Mouse (Mus musculus) regulatory T cell (primary cell): Measurements from ENCODE around the gene Zfp941.
"Not testable (repeated sequence)": the region's sequence is repeated elsewhere in the genome, so short reads cannot be mapped to it uniquely, and the experiment has no call there.

Source experiments
- in situ Hi-C: fragments of 300-600 bp; cut with MboI, MseI; formaldehyde crosslinking; loops from one replicate; pipeline ENCODE4 v1.15.1; 2025; ENCODE audit warnings: high pct_unique_total_duplicates

Gene Zfp941

DNA sequence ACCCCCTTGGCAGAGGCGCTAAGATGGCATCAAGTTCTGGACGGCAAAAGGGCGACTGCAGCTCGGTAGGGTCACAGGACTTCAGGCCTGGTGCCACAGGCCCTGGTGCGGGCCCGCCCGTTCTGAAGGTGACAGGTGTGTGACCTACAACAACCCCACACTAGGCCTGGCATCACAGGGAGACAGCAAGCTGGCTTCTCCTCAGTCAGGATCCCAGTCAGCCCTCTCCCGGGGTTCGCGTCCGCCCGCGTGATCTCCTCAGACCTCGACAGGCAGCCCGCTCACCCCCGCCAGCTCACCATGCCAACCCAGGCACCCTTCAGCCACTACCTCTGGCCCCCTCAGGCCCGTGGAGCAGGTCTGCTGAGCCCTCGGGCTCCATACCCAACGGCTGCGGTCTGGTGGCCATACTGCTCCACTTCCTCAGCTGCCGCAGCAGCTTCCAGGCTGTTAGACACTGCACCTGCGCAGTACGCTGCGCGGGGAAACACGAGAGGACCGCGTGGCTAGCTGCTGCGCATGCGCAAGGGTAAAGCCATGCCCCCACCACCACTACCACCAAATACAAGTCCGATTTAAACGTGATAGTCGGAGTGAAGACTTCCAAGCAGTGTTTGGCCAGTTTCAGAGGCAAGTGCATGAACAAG is 34.4 kb downstream of the Zfp941 start, which contains the start of gene Syce1:
Gene Syce1, minus strand, starts transcription at position 447 of the 647 bp plus-strand sequence.
- in situ Hi-C loops, result loop anchor here (10.0 kb wide), 1 partner anchor 883 kb away; no protein-coding TSS in a partner anchor

DNA sequence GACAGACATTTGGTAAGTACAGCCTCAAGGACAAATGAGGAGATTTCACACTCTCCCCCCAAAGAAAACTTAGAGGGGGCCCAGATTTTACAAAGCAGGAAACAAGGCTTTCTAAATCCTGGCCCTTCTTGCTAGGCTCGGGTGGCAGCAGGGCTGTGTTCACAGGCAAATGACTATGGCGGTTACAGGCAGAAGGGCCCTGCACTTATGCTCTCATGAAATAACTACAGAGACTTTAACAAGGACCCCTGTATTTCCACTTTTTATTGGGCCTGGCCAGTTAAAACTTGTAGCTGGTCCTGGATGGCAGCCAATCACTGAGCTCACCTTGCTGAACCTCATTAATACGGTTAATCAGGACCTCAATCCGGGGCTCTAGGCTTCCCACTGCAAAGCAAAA is 41.4 kb downstream of the Zfp941 start:
- in situ Hi-C loops, result loop anchor here (10.0 kb wide), 1 partner anchor 876 kb away; no protein-coding TSS in a partner anchor

- in situ Hi-C loops, result no loop called here
These were observed 55.9 kb downstream of the Zfp941 start for GRCm38 (mm10) chr7:140765888-140766739.

- in situ Hi-C loops, result not testable (repeated sequence)
These were observed 56.6 kb downstream of the Zfp941 start for GRCm38 (mm10) chr7:140765391-140765790.

GRCm38 (mm10) chr7:140763447-140764020 is 58.4 kb downstream of the Zfp941 start, which contains the start of gene Cyp2e1:
Gene Cyp2e1 (plus strand): TSS chr7:140763739.
- in situ Hi-C loops, result no loop called here

DNA sequence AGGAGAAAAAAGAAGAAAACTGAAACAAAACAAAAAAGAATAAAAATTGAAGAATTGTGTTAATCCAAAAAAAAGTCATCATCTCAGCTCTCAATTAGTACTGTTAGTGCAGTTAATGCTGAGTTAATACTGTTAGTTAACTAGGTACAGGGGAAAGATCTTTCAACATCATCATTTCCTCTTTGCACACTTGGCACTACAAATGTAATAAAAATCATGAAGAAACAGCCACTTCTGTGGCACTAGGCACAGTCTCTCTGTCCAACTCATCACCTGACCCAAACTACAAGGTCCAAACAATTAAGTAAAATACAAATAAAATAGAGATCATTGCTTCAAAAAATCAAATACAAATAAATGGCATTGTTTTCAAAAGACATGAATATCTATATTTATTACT is 61.3 kb downstream of the Zfp941 start:
- in situ Hi-C loops, result no loop called here
